Mouse (Mus musculus): Measurements from ENCODE around the gene Anapc15-ps. TPM values are rescaled to one million over a fixed set of nuclear protein-coding genes. Genes with fewer than 3 reads are reported as not detected.

The Anapc15-ps gene
- polyA plus RNA-seq, 1 experiment = not detected

DNA sequence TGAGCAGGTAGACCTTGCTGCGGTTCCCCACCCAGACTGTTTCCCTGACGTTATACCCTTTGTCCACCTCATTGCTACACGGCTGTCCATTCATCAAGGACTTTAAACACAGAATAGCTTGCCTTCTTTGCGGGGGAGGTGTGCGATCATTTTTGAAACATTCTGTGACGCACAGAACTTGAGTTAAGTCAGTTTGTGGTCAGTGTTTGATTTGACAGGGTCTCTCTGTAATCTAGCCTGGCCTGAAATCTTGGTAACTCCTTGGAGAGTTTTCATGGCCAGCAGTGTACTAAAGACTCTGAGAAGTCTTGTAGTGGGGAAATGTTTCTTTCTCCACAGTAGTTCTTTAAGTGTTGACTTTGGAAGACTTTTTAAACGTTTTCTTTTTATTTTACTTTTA, 5.0 kb upstream of the Anapc15-ps start:
- WGBS = 84% methylated on average over 7 of the region's 7 CpGs
- H3K4me3 ChIP-seq (ENCODE audit: insufficient read depth, low read depth, low read length) = no peak overlapping the region
- H3K27ac ChIP-seq (ENCODE audit: insufficient read depth, low read depth, low read length) = no peak overlapping the region
- no peak for TF ChIP-seq POLR2A (IDR thresholded peaks at IDR 0.05; ENCODE audit: insufficient read depth, low read depth, low read length)
- TF ChIP-seq CTCF (IDR thresholded peaks at IDR 0.05; ENCODE audit: insufficient read depth, low read depth, low read length) = no peak
- H3K4me1 ChIP-seq (ENCODE audit: control insufficient read depth, insufficient read depth, low read length) = peaks cover 4% of the 10 kb centered on the region

DNA sequence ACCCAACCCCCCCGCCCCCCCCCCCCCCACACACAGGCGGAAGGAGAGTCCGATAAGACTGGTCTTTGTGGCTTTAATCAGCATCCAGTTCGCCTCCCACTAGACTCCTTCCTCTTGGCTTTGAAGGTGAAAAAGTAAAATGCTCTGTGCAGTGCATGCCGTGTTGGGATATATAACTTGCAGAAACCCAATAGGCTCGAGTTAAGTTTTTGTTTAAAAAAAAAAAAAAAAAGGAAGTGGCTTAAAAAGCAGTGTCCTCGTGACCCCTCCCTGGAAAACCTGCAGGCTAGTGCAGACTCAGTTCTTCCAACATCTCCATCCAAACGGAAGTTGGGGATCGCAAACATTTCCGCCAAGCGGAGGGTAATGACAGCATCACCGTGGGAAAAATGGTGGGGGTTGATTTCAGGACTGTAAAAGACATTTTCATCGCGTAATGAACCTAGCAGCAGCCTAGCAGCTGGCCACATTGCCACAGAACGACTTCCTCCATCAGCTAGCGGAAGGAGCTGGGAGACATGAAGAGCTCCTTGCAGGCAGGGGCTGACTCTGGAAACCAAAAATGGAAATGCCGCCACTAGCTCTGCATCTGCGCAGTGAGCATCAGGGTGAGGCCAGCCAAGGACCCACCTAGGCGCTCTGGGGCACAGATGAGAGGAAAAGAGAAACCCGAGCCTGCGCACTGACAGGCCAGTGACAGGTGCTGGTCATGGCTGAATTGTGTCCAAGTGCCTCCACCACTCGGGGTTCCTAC, 4.3 kb upstream of the Anapc15-ps start:
- 65% methylated on average over 22 of the region's 22 CpGs for WGBS
- Histone ChIP-seq H3K4me3 (ENCODE audit: insufficient read depth, low read depth, low read length) (peak overlapping the region; percentile 20; the same call in 1 of the 2 replicates), H3K27ac (ENCODE audit: insufficient read depth, low read depth, low read length) (no peak overlapping the region)

DNA sequence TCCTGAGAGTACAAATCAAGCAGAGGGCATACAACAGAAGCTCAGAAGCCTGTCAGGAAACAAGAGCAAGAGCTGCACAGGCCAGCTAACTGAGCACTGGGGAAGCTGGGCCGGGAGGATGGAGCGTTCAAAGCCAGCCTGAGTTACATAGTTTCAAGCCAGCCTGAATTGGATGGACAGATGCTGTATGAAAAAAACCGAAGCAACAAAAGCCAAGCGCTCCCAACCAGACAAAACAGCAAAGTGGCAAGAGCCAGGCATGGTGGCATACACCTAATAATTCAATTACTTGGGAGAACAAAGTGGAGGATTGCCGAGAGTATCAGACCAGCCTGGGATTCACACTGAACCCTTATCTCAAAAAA, 3.7 kb upstream of the Anapc15-ps start:
- no peak for TF ChIP-seq POLR2A (IDR thresholded peaks at IDR 0.05; ENCODE audit: insufficient read depth, low read depth, low read length)
- no peak for TF ChIP-seq CTCF (IDR thresholded peaks at IDR 0.05; ENCODE audit: insufficient read depth, low read depth, low read length)
- Histone ChIP-seq H3K4me1 (ENCODE audit: control insufficient read depth, insufficient read depth, low read length) (peaks cover 4% of the 10 kb centered on the region), H3K4me3 (ENCODE audit: insufficient read depth, low read depth, low read length) (no peak overlapping the region), H3K27ac (ENCODE audit: insufficient read depth, low read depth, low read length) (no peak overlapping the region)
- WGBS = 83% methylated on average over 5 of the region's 5 CpGs

More for the DNA sequence above, 4.3 kb upstream of the Anapc15-ps start:
- TF ChIP-seq POLR2A (IDR thresholded peaks at IDR 0.05; ENCODE audit: insufficient read depth, low read depth, low read length) (no peak), CTCF (IDR thresholded peaks at IDR 0.05; ENCODE audit: insufficient read depth, low read depth, low read length) (no peak)
- peaks cover 4% of the 10 kb centered on the region for H3K4me1 ChIP-seq (ENCODE audit: control insufficient read depth, insufficient read depth, low read length)

DNA sequence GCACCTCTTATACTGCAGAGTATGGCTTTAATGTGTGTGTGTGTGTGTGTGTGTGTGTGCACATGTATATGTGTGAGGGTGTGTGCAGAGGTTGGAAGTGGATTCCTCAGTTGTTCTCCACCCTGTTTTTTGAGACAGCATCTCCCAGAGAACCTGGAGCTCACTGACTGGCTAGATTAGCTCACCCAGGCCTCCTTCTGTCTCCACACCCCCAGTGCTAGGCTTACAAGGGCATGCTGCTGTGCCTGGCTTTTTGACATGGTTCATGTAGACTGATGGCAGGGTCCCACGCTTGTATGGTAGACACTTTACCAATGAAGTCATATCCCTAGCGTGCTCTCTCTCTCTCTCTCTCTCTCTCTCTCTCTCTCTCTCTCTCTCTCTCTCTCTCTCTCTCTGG, 3.1 kb upstream of the Anapc15-ps start:
- TF ChIP-seq POLR2A (IDR thresholded peaks at IDR 0.05; ENCODE audit: insufficient read depth, low read depth, low read length) (no peak), CTCF (IDR thresholded peaks at IDR 0.05; ENCODE audit: insufficient read depth, low read depth, low read length) (no peak)
- WGBS = 97% methylated on average over 2 of the region's 2 CpGs
- Histone ChIP-seq H3K27ac (ENCODE audit: insufficient read depth, low read depth, low read length) (no peak overlapping the region), H3K4me3 (ENCODE audit: insufficient read depth, low read depth, low read length) (no peak overlapping the region), H3K4me1 (ENCODE audit: control insufficient read depth, insufficient read depth, low read length) (peaks cover 4% of the 10 kb centered on the region)

DNA sequence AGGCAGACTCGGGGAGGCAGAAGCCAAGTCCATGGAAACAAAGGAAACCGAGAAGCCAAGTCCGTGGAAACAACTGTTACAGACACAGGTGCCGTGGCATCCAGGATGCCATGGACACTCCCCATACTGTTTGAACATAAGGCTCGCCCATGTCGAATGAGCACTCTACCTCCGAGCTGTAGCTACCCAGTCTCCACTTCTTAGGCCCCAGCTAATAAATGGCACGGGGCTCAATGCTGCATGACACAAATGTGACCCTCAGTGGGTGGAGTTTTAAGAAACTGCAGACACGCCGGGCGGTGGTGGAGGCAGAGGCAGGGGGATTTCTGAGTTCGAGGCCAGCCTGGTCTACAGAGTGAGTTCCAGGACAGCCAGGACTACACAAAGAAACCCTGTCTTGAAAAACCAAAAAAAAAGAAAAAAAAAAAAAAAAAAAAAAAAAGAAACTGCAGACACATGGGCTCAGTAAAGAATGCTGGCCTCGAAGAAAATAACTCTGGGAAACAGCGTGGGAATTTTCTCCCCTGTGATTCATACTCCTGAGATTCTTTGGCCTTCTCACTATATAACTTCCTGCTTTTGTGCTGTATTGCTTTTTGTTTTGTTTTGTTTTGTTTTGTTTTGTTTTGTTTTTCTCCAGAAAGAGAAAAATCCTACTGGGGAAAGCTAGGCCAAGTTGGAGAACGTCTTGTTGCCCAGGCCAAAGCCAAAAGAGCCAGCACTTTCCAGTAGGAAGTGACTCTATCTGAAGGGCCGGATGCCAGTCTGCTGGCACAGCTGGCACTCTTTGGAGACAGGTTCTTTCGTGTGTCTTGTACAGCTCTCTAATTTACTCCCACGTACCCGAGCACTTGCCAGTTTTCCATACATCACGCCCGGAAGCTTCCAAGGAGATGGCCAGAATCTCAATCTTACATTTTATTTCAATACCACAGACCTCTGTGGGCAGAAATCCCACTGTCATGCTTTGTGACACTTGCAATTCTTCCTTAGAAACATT, 2.2 kb downstream of the Anapc15-ps start:
- no peak overlapping the region for H3K27ac ChIP-seq (ENCODE audit: insufficient read depth, low read depth, low read length)
- no peak overlapping the region for H3K4me3 ChIP-seq (ENCODE audit: insufficient read depth, low read depth, low read length)
- H3K4me1 ChIP-seq (ENCODE audit: control insufficient read depth, insufficient read depth, low read length) = no peaks in the 10 kb centered on the region
- TF ChIP-seq POLR2A (IDR thresholded peaks at IDR 0.05; ENCODE audit: insufficient read depth, low read depth, low read length) = no peak
- no peak for TF ChIP-seq CTCF (IDR thresholded peaks at IDR 0.05; ENCODE audit: insufficient read depth, low read depth, low read length)
- 72% methylated on average over 21 of the region's 21 CpGs for WGBS

DNA sequence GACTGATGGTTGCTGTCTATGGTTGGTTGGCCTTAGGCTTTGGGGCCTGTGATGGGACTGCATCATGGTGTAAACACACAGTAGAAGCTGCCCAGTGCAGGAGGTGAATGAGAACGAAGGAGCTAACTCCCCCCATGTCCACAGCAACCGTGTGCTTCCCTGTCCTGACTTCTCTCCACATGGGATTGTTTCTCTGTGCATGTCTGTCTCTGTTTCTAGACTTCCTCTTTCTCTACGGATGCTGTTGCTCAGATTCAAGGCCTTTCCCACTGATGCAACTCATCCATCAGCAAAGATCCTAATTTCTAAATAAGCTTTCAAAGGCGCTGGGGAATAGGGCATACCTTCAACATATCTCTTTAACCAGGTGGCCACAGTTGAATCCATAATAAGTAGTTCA, 3.4 kb downstream of the Anapc15-ps start:
- H3K4me3 ChIP-seq (ENCODE audit: insufficient read depth, low read depth, low read length) = no peak overlapping the region
- no peaks in the 10 kb centered on the region; the same call in 1 of the 2 replicates for H3K4me1 ChIP-seq (ENCODE audit: control insufficient read depth, insufficient read depth, low read length)
- no peak for TF ChIP-seq CTCF (IDR thresholded peaks at IDR 0.05; ENCODE audit: insufficient read depth, low read depth, low read length)
- WGBS = 95% methylated on average over 4 of the region's 4 CpGs
- H3K27ac ChIP-seq (ENCODE audit: insufficient read depth, low read depth, low read length) = no peak overlapping the region

DNA sequence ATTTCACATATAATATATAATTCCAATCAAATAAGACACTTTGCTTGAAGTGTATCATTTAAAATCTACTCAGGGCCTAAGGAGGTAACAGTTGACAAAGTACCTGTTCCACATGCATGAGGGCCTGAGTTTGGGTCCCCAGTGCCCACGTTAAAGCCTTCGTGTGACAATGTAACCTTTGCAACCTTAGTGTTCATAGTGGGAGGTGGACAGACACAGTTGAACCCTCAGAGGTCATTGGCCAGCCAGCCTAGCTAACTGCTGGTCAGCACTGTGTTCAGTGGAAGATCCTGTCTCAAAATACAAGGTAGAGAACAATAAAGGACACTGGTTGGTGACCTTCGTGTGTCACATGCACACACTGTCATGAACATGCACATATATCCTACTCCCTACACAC, 4.2 kb downstream of the Anapc15-ps start:
- Histone ChIP-seq H3K27ac (ENCODE audit: insufficient read depth, low read depth, low read length) (no peak overlapping the region), H3K4me1 (ENCODE audit: control insufficient read depth, insufficient read depth, low read length) (no peaks in the 10 kb centered on the region; the same call in 1 of the 2 replicates), H3K4me3 (ENCODE audit: insufficient read depth, low read depth, low read length) (no peak overlapping the region)
- 97% methylated on average over 3 of the region's 3 CpGs for WGBS
- TF ChIP-seq POLR2A (IDR thresholded peaks at IDR 0.05; ENCODE audit: insufficient read depth, low read depth, low read length) (no peak), CTCF (IDR thresholded peaks at IDR 0.05; ENCODE audit: insufficient read depth, low read depth, low read length) (no peak)

DNA sequence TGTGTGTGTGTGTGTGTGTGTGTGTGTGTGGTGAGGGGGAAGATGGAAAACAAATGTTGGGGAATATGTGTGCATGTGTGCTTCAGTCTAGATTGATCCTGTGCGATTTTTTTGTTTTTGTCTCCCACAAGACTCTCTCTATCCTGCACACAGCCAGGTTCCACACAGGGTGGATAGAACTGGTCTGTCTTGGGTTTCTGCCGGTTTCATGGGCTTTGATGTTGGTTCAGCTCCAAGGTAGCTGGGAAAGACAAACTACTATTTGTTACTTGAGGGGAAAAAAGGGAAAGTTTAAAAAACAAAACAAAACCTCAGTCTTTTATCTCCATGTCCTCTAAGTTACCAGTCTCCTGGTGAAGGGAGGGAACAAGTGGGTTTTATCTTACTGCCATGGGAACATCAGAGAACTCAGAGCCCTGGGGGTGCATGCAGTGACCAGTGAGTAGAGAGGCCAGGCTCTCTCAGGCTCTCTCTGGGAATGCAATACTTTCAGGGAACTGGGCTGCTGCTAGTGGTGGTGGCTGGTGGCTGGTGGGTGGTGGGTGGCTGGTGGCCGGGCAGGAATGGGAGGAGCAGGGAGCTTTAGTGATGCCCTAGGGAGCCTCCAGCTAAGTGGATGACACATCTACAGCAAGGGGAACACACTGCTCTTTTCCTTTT, 5.8 kb downstream of the Anapc15-ps start:
- H3K4me3 ChIP-seq (ENCODE audit: insufficient read depth, low read depth, low read length) = no peak overlapping the region

More for the DNA sequence above, 5.8 kb downstream of the Anapc15-ps start:
- no peaks in the 10 kb centered on the region; the same call in 1 of the 2 replicates for H3K4me1 ChIP-seq (ENCODE audit: control insufficient read depth, insufficient read depth, low read length)
- H3K27ac ChIP-seq (ENCODE audit: insufficient read depth, low read depth, low read length) = no peak overlapping the region
- WGBS = 58% methylated on average over 3 of the region's 3 CpGs
- no peak for TF ChIP-seq POLR2A (IDR thresholded peaks at IDR 0.05; ENCODE audit: insufficient read depth, low read depth, low read length)
- TF ChIP-seq CTCF (IDR thresholded peaks at IDR 0.05; ENCODE audit: insufficient read depth, low read depth, low read length) = no peak
